Mouse (Mus musculus) embryonic stem cell, embryonic (primary cell): Measurements from ENCODE around the gene Spata21.

Experiments used
- CTCF ChIA-PET, 4 experiments: fragments of 300-600 bp in 2 of 4; fragments of 350-600 bp in 2 of 4; sonication (Branson Sonifier 250); formaldehyde crosslinking; loops; one replicate each; lab custom pipeline; 2022; ENCODE audit warnings: inconsistent platforms in 2 of 4; lab: Charles Lee
- POLR2A ChIA-PET, 4 experiments: fragments of 300-600 bp in 2 of 4; fragments of 350-600 bp in 2 of 4; sonication (Branson Sonifier 250); formaldehyde crosslinking; loops; one replicate each; lab custom pipeline; 2022; ENCODE audit warnings: antibody characterized with exemption in 4 of 4, inconsistent platforms in 1 of 4; lab: Charles Lee

Spata21 gene

DNA sequence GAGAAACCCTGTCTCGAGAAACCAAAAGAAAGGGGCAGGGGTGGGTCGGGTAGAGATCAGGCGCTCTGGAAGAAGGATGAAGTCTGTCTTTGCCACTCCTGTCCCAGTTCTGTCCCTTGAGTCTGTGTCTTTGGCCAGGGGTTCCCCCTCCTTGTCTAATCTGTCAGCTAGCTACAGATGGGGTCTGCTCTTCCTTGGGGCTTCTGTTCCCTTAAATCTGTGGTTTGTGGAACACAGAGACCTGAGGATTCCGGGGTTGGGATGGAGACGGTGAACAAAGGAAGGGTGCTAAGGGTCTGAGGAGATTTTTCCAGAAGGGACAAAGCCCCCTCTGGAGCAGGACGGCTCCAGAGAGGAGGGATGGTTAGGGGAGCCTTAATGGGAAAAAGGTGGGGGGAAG lies at the start of gene Spata21:
Gene Spata21 (plus strand): TSS at position 301 of the 400 bp plus-strand sequence.
- CTCF ChIA-PET = interaction anchor here in 2 of 4 experiments (0.5 to 0.7 kb wide), 2 partner anchors 685 to 833 kb away, joined by 3 read pairs; no protein-coding TSS in a partner anchor
- POLR2A ChIA-PET = interaction anchor here in 3 of 4 experiments (1.2 to 1.7 kb wide), 4 partner anchors 9 to 21 kb away, joined by 5 to 13 read pairs (median 8); partner anchors contain the start of gene Necap2 (in 3 of the 3)

GRCm38 (mm10) chr4:141041117-141041516 lies 47.0 kb upstream of the Spata21 start:
- ChIA-PET POLR2A (interaction anchor here (0.6 to 2.3 kb wide), 29 partner anchors 9 to 1951 kb away, joined by 3 to 11 read pairs (median 3); partner anchors contain the start of gene Necap2 (in 3 of the 4)), CTCF (interaction anchor here (0.6 to 2.5 kb wide), 47 partner anchors 10 to 346 kb away, joined by 3 to 21 read pairs (median 4); partner anchors contain the start of genes Necap2 (in 2 of the 4), Atp13a2 (in 1 of the 4), Crocc (in 1 of the 4) and Padi1 (in 1 of the 4))

DNA sequence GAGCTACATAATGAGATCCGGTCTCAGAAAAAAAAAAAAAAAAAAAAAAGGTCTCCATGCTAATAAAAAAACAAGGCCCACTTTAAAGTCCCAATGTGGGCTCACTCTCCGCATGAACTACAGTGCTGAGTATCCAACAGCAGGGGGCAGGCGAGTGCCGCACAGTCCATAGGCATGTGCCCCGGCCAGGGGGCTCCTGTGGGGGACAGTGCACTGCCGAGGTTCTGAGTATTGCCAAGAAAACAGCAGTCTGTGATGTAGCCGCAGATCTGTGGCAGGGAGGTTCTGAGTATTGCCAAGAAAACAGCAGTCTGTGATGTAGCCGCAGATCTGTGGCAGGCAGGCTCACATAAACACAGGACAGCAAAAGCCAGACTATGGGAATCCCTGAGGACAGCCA lies 43.3 kb upstream of the Spata21 start:
- POLR2A ChIA-PET = interaction anchor here in 3 of 4 experiments (0.6 to 1.5 kb wide), 10 partner anchors 10 to 344 kb away, joined by 3 to 9 read pairs (median 4); partner anchors contain the start of gene Necap2 (in 1 of the 3)
- CTCF ChIA-PET = interaction anchor here (0.6 to 7.4 kb wide), 19 partner anchors 9 to 1178 kb away, joined by 3 to 36 read pairs (median 5); partner anchors contain the start of gene Crocc (in 1 of the 4)

DNA sequence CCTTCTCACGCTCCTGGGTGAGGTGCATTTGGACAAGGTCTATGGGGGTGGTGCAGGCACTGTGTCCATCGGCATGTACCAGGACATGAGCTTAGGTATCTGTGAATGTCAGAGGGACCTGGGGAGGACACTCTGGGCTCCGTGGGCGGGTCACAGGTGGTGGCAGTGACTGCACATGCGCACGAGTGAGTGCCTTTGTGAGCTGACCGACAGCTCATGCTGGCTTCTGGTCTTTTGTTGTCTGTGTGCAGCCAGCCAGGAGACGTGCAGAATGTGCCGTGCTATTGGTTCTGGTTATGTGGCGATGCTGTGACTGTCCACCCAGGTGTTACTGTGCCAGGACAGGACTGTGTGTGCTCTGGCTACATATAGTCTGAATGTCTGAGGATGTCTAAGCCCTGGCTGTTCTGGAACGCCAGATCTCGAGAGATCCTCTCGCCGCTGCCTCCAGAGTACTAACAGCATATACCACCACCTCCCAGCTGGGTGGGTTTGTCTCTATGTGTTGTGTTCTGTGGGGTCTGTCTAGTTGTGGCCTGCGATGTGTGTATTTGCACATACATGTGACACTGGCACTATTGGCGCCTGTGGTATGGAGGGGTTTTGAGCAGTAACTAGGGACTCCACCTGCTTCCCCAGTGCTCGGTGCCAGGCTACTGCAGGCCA lies 39.2 kb upstream of the Spata21 start:
- ChIA-PET POLR2A (interaction anchor here in 1 of 4 experiments (0.8 to 1.0 kb wide), 3 partner anchors 14 to 38 kb away, joined by 3 to 4 read pairs (median 3); no protein-coding TSS in a partner anchor), CTCF (interaction anchor here in 2 of 4 experiments (2.0 to 7.4 kb wide), 3 partner anchors 8 to 21 kb away, joined by 5 to 36 read pairs (median 9); no protein-coding TSS in a partner anchor)

- ChIA-PET CTCF (interaction anchor here in 1 of 4 experiments (1.6 to 7.4 kb wide), 3 partner anchors 11 to 20 kb away, joined by 3 to 36 read pairs (median 9); partner anchors contain the start of gene Crocc), POLR2A (interaction anchor here in 1 of 4 experiments (1.0 kb wide), 2 partner anchors 15 to 19 kb away, joined by 3 to 4 read pairs; no protein-coding TSS in a partner anchor)
These were observed 38.7 kb upstream of the Spata21 start for GRCm38 (mm10) chr4:141049476-141049835.

DNA sequence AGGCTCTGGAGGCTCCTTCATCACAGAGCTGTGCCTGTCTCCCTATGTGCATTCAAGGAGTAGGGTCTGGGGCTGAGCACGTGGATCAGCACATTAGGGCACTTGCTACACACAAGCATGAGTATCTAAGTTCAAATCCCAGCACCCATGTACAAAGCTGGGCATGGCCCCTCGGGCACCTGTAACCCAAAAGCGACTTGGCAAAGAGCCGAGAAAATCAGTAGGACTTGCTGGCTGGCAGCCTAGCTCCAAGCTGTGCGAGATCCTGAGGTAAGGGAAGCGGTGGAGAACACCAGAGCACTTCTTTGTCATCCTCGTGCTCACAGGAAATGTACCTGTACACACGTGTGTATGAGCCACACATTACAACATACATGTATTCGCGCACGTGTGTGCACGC lies 35.7 kb upstream of the Spata21 start:
- CTCF ChIA-PET = interaction anchor here in 2 of 4 experiments (0.8 to 1.6 kb wide), 5 partner anchors 9 to 308 kb away, joined by 3 to 5 read pairs (median 5); partner anchors contain the start of gene Necap2 (in 1 of the 2)
- POLR2A ChIA-PET = interaction anchor here in 2 of 4 experiments (1.0 to 2.1 kb wide), 6 partner anchors 9 to 31 kb away, joined by 3 to 8 read pairs (median 5); partner anchors contain the start of gene Necap2 (in 1 of the 2)

DNA sequence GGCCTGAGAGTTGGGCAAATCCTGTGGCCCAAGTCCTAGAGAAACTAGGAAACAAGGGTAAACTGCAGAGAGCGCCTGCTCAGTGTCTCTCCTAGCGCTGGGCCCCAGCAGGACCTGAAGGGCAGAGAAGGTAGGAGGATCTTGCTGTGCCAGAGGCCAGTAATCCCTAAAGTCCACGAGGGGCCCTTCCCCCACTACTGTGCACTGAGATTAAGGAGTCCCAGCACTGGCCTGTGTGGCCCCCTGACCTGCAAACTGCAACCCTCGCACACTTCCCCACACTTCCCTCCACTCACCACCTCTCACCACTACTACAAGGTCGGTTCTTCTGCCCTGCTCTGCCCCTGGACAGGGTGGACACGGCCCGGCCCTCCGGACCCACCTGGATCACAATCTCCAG lies 35.0 kb upstream of the Spata21 start:
- ChIA-PET CTCF (interaction anchor here in 2 of 4 experiments (1.3 to 2.9 kb wide), 7 partner anchors 8 to 68 kb away, joined by 3 to 16 read pairs (median 5); no protein-coding TSS in a partner anchor), POLR2A (interaction anchor here in 2 of 4 experiments (0.6 to 2.9 kb wide), 9 partner anchors 10 to 564 kb away, joined by 3 to 11 read pairs (median 4); partner anchors contain the start of genes Necap2 (in 1 of the 2) and Szrd1 (in 1 of the 2))

DNA sequence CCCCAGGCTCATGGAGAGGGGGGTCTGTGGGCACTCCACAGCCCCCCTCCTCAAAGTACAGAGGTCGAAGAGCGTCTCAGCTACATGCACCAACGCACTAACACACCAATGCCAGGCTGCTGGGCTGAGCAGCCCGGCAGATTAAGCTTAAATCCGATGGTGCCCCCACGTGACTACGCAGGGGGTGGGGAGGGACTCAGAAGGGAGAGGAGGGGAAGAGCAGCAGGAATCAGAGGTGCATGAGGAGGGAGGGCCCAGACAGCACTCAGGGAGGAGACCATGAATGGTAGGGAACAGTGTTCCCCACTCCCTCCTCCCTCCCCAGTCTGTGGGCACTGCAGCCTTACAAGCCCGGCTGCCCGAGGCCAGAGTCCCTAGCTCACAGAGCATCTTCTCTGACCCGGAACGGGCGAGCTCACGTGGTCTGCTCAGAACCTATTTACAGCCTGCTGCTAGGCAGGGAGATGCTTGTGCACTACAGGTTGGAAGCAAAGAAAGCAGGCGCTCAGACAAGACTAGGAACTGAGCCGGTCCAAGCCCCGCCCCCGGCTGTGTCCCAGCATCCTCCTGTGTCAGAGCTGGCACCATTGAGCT lies 34.5 kb upstream of the Spata21 start:
- CTCF ChIA-PET = interaction anchor here in 3 of 4 experiments (0.8 to 2.9 kb wide), 17 partner anchors 8 to 110 kb away, joined by 3 to 16 read pairs (median 4); partner anchors contain the start of genes Necap2 (in 1 of the 3) and Szrd1 (in 1 of the 3)
- POLR2A ChIA-PET = interaction anchor here in 3 of 4 experiments (0.5 to 2.9 kb wide), 19 partner anchors 9 to 1094 kb away, joined by 3 to 11 read pairs (median 3); partner anchors contain the start of genes Necap2 (in 2 of the 3) and Szrd1 (in 1 of the 3)

DNA sequence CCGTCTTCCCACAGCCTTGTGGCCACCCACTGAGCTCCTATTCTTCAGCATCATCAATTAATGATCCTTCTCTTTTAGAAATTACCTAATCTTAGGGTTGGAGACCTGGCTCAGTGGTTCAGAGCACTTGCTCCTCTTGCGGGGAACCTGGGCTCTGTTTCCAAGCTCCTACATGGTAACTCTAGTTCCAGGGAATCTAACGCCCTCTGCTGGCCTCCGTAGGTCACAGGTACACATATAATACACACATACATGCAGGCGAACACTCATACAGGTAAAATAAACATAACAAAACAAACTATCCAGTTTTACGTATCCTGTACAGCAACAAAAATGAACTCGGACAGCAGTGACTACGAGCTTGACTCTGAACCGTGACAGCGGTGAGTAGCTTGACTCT lies 31.2 kb upstream of the Spata21 start:
- CTCF ChIA-PET = interaction anchor here (0.6 to 1.9 kb wide), 21 partner anchors 8 to 307 kb away, joined by 3 to 7 read pairs (median 3); no protein-coding TSS in a partner anchor
- POLR2A ChIA-PET = interaction anchor here in 3 of 4 experiments (0.6 to 1.7 kb wide), 9 partner anchors 11 to 228 kb away, joined by 3 to 6 read pairs (median 3); partner anchors contain the start of gene Necap2 (in 1 of the 3)

GRCm38 (mm10) chr4:141058835-141059234 lies 29.3 kb upstream of the Spata21 start:
- POLR2A ChIA-PET = interaction anchor here in 2 of 4 experiments (0.7 to 1.7 kb wide), 6 partner anchors 8 to 77 kb away, joined by 3 to 5 read pairs (median 3); no protein-coding TSS in a partner anchor

GRCm38 (mm10) chr4:141059616-141060425 lies 28.3 kb upstream of the Spata21 start:
- POLR2A ChIA-PET = interaction anchor here in 3 of 4 experiments (0.6 to 2.4 kb wide), 12 partner anchors 9 to 524 kb away, joined by 3 to 18 read pairs (median 3); partner anchors contain the start of gene Necap2 (in 2 of the 3)
- CTCF ChIA-PET = interaction anchor here in 3 of 4 experiments (0.6 to 2.4 kb wide), 22 partner anchors 9 to 1126 kb away, joined by 3 to 11 read pairs (median 4); partner anchors contain the start of gene Necap2 (in 1 of the 3)

More at GRCm38 (mm10) chr4:141058835-141059234, 29.3 kb upstream of the Spata21 start:
- CTCF ChIA-PET = interaction anchor here (0.6 to 1.8 kb wide), 10 partner anchors 12 to 501 kb away, joined by 3 to 6 read pairs (median 4); no protein-coding TSS in a partner anchor

- CTCF ChIA-PET = interaction anchor here (0.5 to 2.4 kb wide), 22 partner anchors 8 to 331 kb away, joined by 3 to 11 read pairs (median 3); partner anchors contain the start of genes Necap2 (in 2 of the 4) and Atp13a2 (in 1 of the 4)
- POLR2A ChIA-PET = interaction anchor here (0.6 to 2.4 kb wide), 15 partner anchors 9 to 525 kb away, joined by 3 to 18 read pairs (median 4); partner anchors contain the start of gene Necap2 (in 2 of the 4)
These were observed 27.5 kb upstream of the Spata21 start, which contains the start of gene Crocc for GRCm38 (mm10) chr4:141060426-141061301. TSS of gene Crocc (minus strand) at chr4:141060550.

DNA sequence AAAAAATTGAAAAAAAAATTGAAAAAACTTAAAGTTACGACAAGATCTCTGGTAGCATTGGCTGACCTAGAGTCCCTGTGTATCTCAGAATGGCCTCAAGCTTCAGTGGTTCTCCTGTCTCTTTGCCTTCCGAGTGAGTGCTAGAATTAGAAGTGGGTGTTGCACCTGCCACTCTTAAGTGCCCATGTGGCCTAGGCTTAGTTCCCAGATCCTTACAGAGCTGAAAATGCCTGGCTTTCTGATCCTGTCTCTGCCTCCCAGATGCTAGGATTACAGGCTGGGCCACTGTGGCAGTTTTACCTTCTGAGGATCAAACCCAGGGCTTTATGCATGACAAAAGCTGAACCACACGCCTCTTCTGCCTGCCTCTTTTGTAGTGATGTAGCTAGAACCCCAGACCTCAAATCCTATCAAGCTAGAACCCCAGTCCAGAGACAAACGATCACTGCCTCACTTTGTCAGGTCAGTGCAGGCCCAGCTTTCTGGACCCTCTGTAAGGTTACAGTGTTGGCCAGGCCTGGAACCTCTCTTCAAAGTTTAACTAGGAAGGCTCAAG lies 24.0 kb upstream of the Spata21 start:
- CTCF ChIA-PET = interaction anchor here (0.6 to 6.5 kb wide), 39 partner anchors 10 to 819 kb away, joined by 3 to 86 read pairs (median 5); partner anchors contain the start of genes Necap2 (in 4 of the 4) and Atp13a2 (in 1 of the 4)
- POLR2A ChIA-PET = interaction anchor here in 2 of 4 experiments (1.0 to 3.0 kb wide), 7 partner anchors 9 to 76 kb away, joined by 4 to 22 read pairs (median 8); partner anchors contain the start of gene Necap2 (in 2 of the 2)

DNA sequence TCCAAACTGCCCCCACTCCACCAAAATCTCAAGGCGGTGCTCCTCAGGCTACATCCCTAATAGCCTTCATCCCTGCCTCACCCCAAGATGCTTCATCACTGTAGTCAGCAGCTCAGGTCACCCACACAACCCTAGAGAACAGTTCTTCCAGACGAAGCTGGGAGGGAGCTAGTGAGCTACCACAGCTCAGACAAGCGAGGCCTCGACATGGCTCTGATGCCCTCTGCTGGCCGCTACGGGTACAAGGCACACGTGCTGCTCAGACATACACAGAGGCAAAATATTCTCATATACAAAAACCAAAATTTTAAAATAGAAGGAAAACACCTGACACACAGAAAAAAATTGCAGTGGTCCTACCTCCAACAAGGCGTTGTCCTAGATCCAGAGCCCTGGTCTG lies 23.0 kb upstream of the Spata21 start:
- ChIA-PET CTCF (interaction anchor here (0.5 to 6.5 kb wide), 83 partner anchors 8 to 1735 kb away, joined by 3 to 86 read pairs (median 4); partner anchors contain the start of genes Necap2 (in 4 of the 4), Atp13a2 (in 1 of the 4), Fbxo42 (in 1 of the 4) and Szrd1 (in 1 of the 4)), POLR2A (interaction anchor here in 3 of 4 experiments (0.6 to 3.0 kb wide), 16 partner anchors 10 to 1729 kb away, joined by 3 to 22 read pairs (median 4); partner anchors contain the start of gene Necap2 (in 3 of the 3))
